Mouse (Mus musculus) erythroblast, embryonic 14.5 days (primary cell): ENCODE measurements around the gene Rnf121.

ENCODE experiments used
- GATA1 ChIP-seq: IDR thresholded peaks from 2 replicates; pipeline ENCODE4 v1.6.1; 2012; ENCODE audit warnings: low read length, inconsistent platforms, mixed read lengths
- TAL1 ChIP-seq: IDR thresholded peaks from 3 replicates; pipeline ENCODE4 v1.6.1; 2012; ENCODE audit warnings: low read length, inconsistent platforms, mixed read lengths

DNA sequence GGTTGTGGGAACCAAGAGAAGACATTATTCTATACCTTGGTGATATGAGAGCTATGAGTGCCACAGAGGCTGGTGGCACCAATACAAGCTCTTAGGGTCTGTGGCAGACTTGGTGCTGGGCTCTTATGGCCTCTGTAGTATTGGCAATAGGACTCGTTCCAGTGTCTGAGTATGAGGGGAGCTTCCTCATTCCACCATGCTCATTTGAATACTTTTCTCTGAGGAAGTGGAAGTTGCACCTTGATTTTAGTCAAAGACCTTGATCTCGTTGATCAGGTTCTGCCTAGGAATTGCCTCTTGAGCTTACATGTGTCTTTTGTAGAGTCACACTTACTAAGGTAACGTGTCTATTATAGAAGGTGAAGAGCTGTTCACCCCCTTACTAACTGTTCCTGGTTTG is 71.0 kb downstream of the Rnf121 start:
- no peak for TF ChIP-seq GATA1
- TF ChIP-seq TAL1, result no peak
